24 mouse cellular contexts compared by ENCODE assay signal in the genomic region with DNA sequence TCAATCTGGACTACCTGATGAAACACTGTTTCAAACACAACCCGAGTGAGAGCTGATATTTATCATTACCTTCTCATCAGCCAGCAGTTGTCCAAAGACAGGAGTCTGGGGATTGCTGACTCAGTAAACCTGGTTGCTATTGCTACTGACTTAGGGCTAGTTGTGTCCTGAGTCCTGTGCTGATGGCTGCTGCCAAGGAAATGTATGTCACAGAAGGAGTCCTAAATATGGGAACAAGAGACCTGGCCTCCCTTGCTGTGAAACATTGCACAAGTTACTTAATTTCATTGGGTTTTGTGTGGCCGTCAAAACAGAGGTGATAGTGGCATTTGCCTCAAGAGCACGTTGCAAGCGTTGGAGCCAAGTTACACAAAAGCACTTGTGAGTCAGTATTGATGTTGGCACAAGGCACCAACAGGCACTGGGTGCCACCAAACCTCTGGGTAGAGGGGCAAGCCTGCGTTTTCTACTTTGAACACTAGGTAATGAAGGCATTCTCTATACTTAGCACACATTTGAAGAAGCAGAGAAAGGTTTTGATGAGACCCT. TPM values are rescaled to one million over a fixed set of nuclear protein-coding genes. Genes with fewer than 3 reads are reported as not detected.
DNase-seq lines count a peak whose midpoint lies in the region; ATAC-seq and TF ChIP-seq lines count a peak whose summit lies in the region.
"Had no signal": no experiment of that assay in that cellular context is flagged by ENCODE, and none has a peak within 500 bp of the region (broad histone marks: within the 10 kb centered on the region; RNA-seq: fewer than 3 reads in every experiment).

No protein-coding gene starts in this region.

- 23% methylated on average over 5 of the region's 5 CpGs for WGBS in liver, adult 2 months
- WGBS in liver, embryonic 12.5 days (ENCODE audit: insufficient replicate concordance): 79% methylated on average over 5 of the region's 5 CpGs

- DNase-seq in adrenal gland, adult 2 months: peak; percentile 61
- DNase-seq in adrenal gland, adult 18-20 months (ENCODE audit: low spot score in 2 of 2): no peak
- DNase-seq in liver, adult 2 months (ENCODE audit: extremely low read depth, low read depth, low spot score): peak; percentile 98
- DNase-seq in lung, postnatal 25 days (ENCODE audit: low spot score): peak; percentile 11
- no peak for DNase-seq in lung, postnatal 10 days
- DNase-seq in spleen, postnatal 36 days (ENCODE audit: low spot score in 2 of 2): no peak
- DNase-seq: B cell, adult 2 months; cerebellum, adult 18-20 months; cerebellum, adult 9-11 months; cerebellum, postnatal 36 days; forebrain, postnatal 0 days; gastrocnemius, postnatal 14 days; heart, postnatal 10 days; heart, postnatal 4 days had no signal

- no peaks in the 10 kb centered on the region for H3K27me3 ChIP-seq in liver, adult 2 months (ENCODE audit: control insufficient read depth, insufficient read depth, low read length)
- H3K27me3 ChIP-seq in liver, embryonic 12.5 days (replicated peaks): no peaks in the 10 kb centered on the region
- H3K27me3 ChIP-seq: embryonic facial prominence, embryonic 13.5 days; forebrain, embryonic 13.5 days; hindbrain, embryonic 12.5 days had no signal

- ATAC-seq in liver, embryonic 12.5 days: no peak
- ATAC-seq: CD4-positive, CD25-positive, alpha-beta regulatory T cell, adult 4 months; forebrain, embryonic 13.5 days; forebrain, postnatal 0 days; hindbrain, embryonic 16.5 days; inflammation-experienced regulatory T-cells, adult 6 months had no signal

- H3K79me2 ChIP-seq in liver, adult 2 months (ENCODE audit: control insufficient read depth, insufficient read depth, low read length): no peaks in the 10 kb centered on the region; the same call in 1 of the 2 replicates

- no peak for TF ChIP-seq POLR2A in liver, adult 2 months (IDR thresholded peaks at IDR 0.05; ENCODE audit: extremely low read depth, insufficient read depth, low read length)

- H3K4me1 ChIP-seq in liver, adult 2 months (ENCODE audit: control insufficient read depth, insufficient read depth, low read length): peaks cover 8% of the 10 kb centered on the region
- H3K4me1 ChIP-seq in liver, embryonic 12.5 days: no peaks in the 10 kb centered on the region
- H3K4me1 ChIP-seq: embryonic facial prominence, embryonic 13.5 days; heart, embryonic 10.5 days; hindbrain, embryonic 12.5 days had no signal

- no peak for TF ChIP-seq CTCF in liver, adult 2 months (IDR thresholded peaks at IDR 0.05; ENCODE audit: low read depth, low read length)

- no peak overlapping the region for H3K4me3 ChIP-seq in liver, adult 2 months (ENCODE audit: insufficient read depth, low read depth, low read length)
- H3K4me3 ChIP-seq in liver, embryonic 12.5 days: no peak overlapping the region
- H3K4me3 ChIP-seq: embryonic facial prominence, embryonic 13.5 days; forebrain, embryonic 13.5 days; heart, embryonic 10.5 days; hindbrain, embryonic 12.5 days had no signal

- peak overlapping the region; percentile 71 for H3K27ac ChIP-seq in liver, adult 2 months (replicated peaks; ENCODE audit: insufficient read depth, low read depth, low read length)
- H3K27ac ChIP-seq in liver, embryonic 12.5 days: no peak overlapping the region
- H3K27ac ChIP-seq: embryonic facial prominence, embryonic 13.5 days; forebrain, embryonic 13.5 days; heart, embryonic 10.5 days; hindbrain, embryonic 12.5 days had no signal

- H3K9ac ChIP-seq in liver, adult 2 months (ENCODE audit: low read depth, low read length): no peak overlapping the region
- no peak overlapping the region for H3K9ac ChIP-seq in liver, embryonic 12.5 days
- H3K9ac ChIP-seq: embryonic facial prominence, embryonic 13.5 days; forebrain, embryonic 13.5 days; forebrain, postnatal 0 days; hindbrain, embryonic 12.5 days had no signal

- no peak overlapping the region for H3K4me2 ChIP-seq in liver, embryonic 12.5 days
- H3K4me2 ChIP-seq: embryonic facial prominence, embryonic 13.5 days; forebrain, embryonic 13.5 days; hindbrain, embryonic 12.5 days had no signal

- no peaks in the 10 kb centered on the region for H3K9me3 ChIP-seq in liver, embryonic 12.5 days (replicated peaks)
- H3K9me3 ChIP-seq: embryonic facial prominence, embryonic 13.5 days; forebrain, embryonic 13.5 days; G1E; heart, embryonic 10.5 days; hindbrain, embryonic 12.5 days had no signal

- H3K36me3 ChIP-seq in liver, adult 2 months (ENCODE audit: control insufficient read depth, insufficient read depth, low read length): peaks cover 40% of the 10 kb centered on the region
- peaks cover 84% of the 10 kb centered on the region for H3K36me3 ChIP-seq in liver, embryonic 12.5 days

RNA-seq across cellular contexts. Expression of a gene that starts 7.1 kb away (rescaled TPM):
- total RNA-seq in adrenal gland, adult 2 months (2021): 10 to 100 TPM; 62.2 to 72.7 TPM
- 26.7 and 35.7 TPM in 2 replicates for polyA plus RNA-seq in adrenal gland, adult 2 months (2012; rRNA removed)
- total RNA-seq in adrenal gland, adult 18-20 months (2021): 10 to 100 TPM; 84.3 to 87.9 TPM
- 11.7 and 17.9 TPM in 2 replicates for total RNA-seq in liver, adult 2 months (2014; rRNA removed)
- 12.3 and 18.5 TPM in 2 replicates for polyA plus RNA-seq in liver, adult 2 months (2012; rRNA removed)
- 13.1 and 13.5 TPM in 2 replicates for polyA plus RNA-seq in liver, embryonic 12.5 days (2016; fragmentation: Nextera tagmentation; extraction: Ambion mirVana)

RNA-seq across cellular contexts. Expression of a gene that starts 11.0 kb away (rescaled TPM):
- total RNA-seq in adrenal gland, adult 2 months (2021): 10 to 100 TPM; 16.0 to 22.3 TPM
- polyA plus RNA-seq in adrenal gland, adult 2 months (2012; rRNA removed): 25.4 and 30.2 TPM in 2 replicates
- total RNA-seq in adrenal gland, adult 18-20 months (2021): 10 to 100 TPM; 21.5 to 22.4 TPM
- total RNA-seq in liver, adult 2 months (2014; rRNA removed): 4.9 and 5.5 TPM in 2 replicates
- 8.5 and 21.0 TPM in 2 replicates for polyA plus RNA-seq in liver, adult 2 months (2012; rRNA removed)
- 18.3 and 18.4 TPM in 2 replicates for polyA plus RNA-seq in liver, embryonic 12.5 days (2016; fragmentation: Nextera tagmentation; extraction: Ambion mirVana)

RNA-seq across cellular contexts. Expression of a gene that starts 44.7 kb away (rescaled TPM):
- total RNA-seq in adrenal gland, adult 2 months (2021): 1 to 10 TPM in 1 of 2 experiments, under 1 TPM in 1; 0.43 to 1.7 TPM
- polyA plus RNA-seq in adrenal gland, adult 2 months (2012; rRNA removed): 0.18 TPM in 1 of 2 replicates, not detected in the other
- 1 to 10 TPM in 1 of 2 experiments, under 1 TPM in 1; 0.63 to 1.3 TPM for total RNA-seq in adrenal gland, adult 18-20 months (2021)
- 0.37 and 0.40 TPM in 2 replicates for total RNA-seq in liver, adult 2 months (2014; rRNA removed)
- 0.24 and 0.51 TPM in 2 replicates for polyA plus RNA-seq in liver, adult 2 months (2012; rRNA removed)
- polyA plus RNA-seq in liver, embryonic 12.5 days (2016; fragmentation: Nextera tagmentation; extraction: Ambion mirVana): 0.29 and 0.37 TPM in 2 replicates
- total RNA-seq: granulocyte monocyte progenitor cell, adult 5-6 weeks had no signal
- polyA plus RNA-seq: G1E had no signal

Comparison
In these comparisons a context has a peak if more than half of its experiments do, and no peak if none do; other contexts are left out.
1. DNase-seq: peak in adrenal gland, adult 2 months (single experiment), liver, adult 2 months (single experiment) and lung, postnatal 25 days (single experiment); none in adrenal gland, adult 18-20 months (0 of 2), lung, postnatal 10 days (single experiment) and spleen, postnatal 36 days (0 of 2).